Mouse (Mus musculus): ENCODE results near the gene Gm39566. TPM values are rescaled to one million over a fixed set of nuclear protein-coding genes. Genes with fewer than 3 reads are reported as not detected.
A peak's percentile ranks its signal among the peaks of the same experiment; 100 is the strongest.
"Not testable (repeated sequence)": the region's sequence is repeated elsewhere in the genome, so short reads cannot be mapped to it uniquely, and the experiment has no call there.

Gene Gm39566
- total RNA-seq (2014; fragmentation: Nextera tagmentation) (not detected in 2 replicates), total RNA-seq (2017) (0.05 and 0.06 TPM in 2 replicates), polyA plus RNA-seq (2012) (not detected in 2 replicates)

GRCm38 (mm10) chr11:69815155-69815554 is at the start of gene Gm39566:
Gene Gm39566 (minus strand): TSS chr11:69815298.
- Histone ChIP-seq H3K36me3 (replicated peaks) (no peaks in the 10 kb centered on the region), H3K27me3 (ENCODE audit: insufficient read depth, low read length) (peaks cover 56% of the 10 kb centered on the region), H3K9me3 (replicated peaks) (no peaks in the 10 kb centered on the region; the same call in 1 of the 2 replicates), H3K4me3 (ENCODE audit: low read depth, low read length) (no peak within 1 kb of the TSS), H3K4me1 (ENCODE audit: insufficient read depth, low read depth, low read length) (no peaks in the 10 kb centered on the region)
- DNase-seq (ENCODE audit: low spot score) (no peak), ATAC-seq (ENCODE audit: extremely low read depth, insufficient number of reproducible peaks, low FRiP score, poor library complexity, severe bottlenecking) (no peak)
- TF ChIP-seq CTCF (IDR thresholded peaks at IDR 0.05; ENCODE audit: low read depth, low read length) (no peak), TAL1 (conservative IDR thresholded peaks at IDR 0.05; ENCODE audit: low read depth, low read length) (no peak)

- DNase-seq (ENCODE audit: low spot score): no peak
- TF ChIP-seq CTCF (IDR thresholded peaks at IDR 0.05; ENCODE audit: low read depth, low read length) (no peak), GATA1 (IDR thresholded peaks at IDR 0.05; ENCODE audit: borderline replicate concordance, low read length) (no peak), POLR2AphosphoS5 (IDR thresholded peaks at IDR 0.05; ENCODE audit: insufficient replicate concordance, low read depth, low read length) (no peak), GATA2 (IDR thresholded peaks at IDR 0.05; ENCODE audit: borderline replicate concordance, low read depth, low read length) (no peak), TAL1 (conservative IDR thresholded peaks at IDR 0.05; ENCODE audit: low read depth, low read length) (no peak)
- H3K4me3 ChIP-seq (ENCODE audit: low read depth, low read length): no peak overlapping the region
- H3K36me3 ChIP-seq (replicated peaks): no peaks in the 10 kb centered on the region
- no peaks in the 10 kb centered on the region for H3K9me3 ChIP-seq (replicated peaks)
- H3K27me3 ChIP-seq (ENCODE audit: insufficient read depth, low read length): peaks cover 36% of the 10 kb centered on the region
- ATAC-seq (ENCODE audit: extremely low read depth, insufficient number of reproducible peaks, low FRiP score, poor library complexity, severe bottlenecking): no peak
- peaks cover 12% of the 10 kb centered on the region for H3K4me1 ChIP-seq (ENCODE audit: insufficient read depth, low read depth, low read length)
Measured at GRCm38 (mm10) chr11:69864138-69864860, 49.2 kb upstream of the Gm39566 start.

- ATAC-seq (ENCODE audit: extremely low read depth, insufficient number of reproducible peaks, low FRiP score, poor library complexity, severe bottlenecking); H3K9me3 ChIP-seq (replicated peaks); DNase-seq (ENCODE audit: low spot score); H3K4me3 ChIP-seq (ENCODE audit: low read depth, low read length); H3K36me3 ChIP-seq (replicated peaks): not testable (repeated sequence)
- H3K4me1 ChIP-seq (ENCODE audit: insufficient read depth, low read depth, low read length): peaks cover 12% of the 10 kb centered on the region
- H3K27me3 ChIP-seq (ENCODE audit: insufficient read depth, low read length): peaks cover 36% of the 10 kb centered on the region
Measured at GRCm38 (mm10) chr11:69863729-69864128, 48.6 kb upstream of the Gm39566 start.

- Histone ChIP-seq H3K27me3 (ENCODE audit: insufficient read depth, low read length) (peaks cover 27% of the 10 kb centered on the region), H3K36me3 (replicated peaks) (no peaks in the 10 kb centered on the region), H3K9me3 (replicated peaks) (no peaks in the 10 kb centered on the region), H3K4me1 (ENCODE audit: insufficient read depth, low read depth, low read length) (peaks cover 35% of the 10 kb centered on the region), H3K4me3 (ENCODE audit: low read depth, low read length) (no peak within 1 kb of the TSS)
- DNase-seq (ENCODE audit: low spot score) (no peak), ATAC-seq (ENCODE audit: extremely low read depth, insufficient number of reproducible peaks, low FRiP score, poor library complexity, severe bottlenecking) (no peak)
- TF ChIP-seq GATA2 (IDR thresholded peaks at IDR 0.05; ENCODE audit: borderline replicate concordance, low read depth, low read length): no peak
- TF ChIP-seq POLR2AphosphoS5 (IDR thresholded peaks at IDR 0.05; ENCODE audit: insufficient replicate concordance, low read depth, low read length): no peak
Measured at GRCm38 (mm10) chr11:69858113-69858998, 43.3 kb upstream of the Gm39566 start, which contains the start of gene Tnk1. Gene Tnk1 (minus strand): TSS chr11:69858730.

GRCm38 (mm10) chr11:69855347-69855746 is 40.2 kb upstream of the Gm39566 start:
- H3K4me3 ChIP-seq (ENCODE audit: low read depth, low read length): peak overlapping the region; percentile 59; the same call in 1 of the 2 replicates
- no peaks in the 10 kb centered on the region for H3K9me3 ChIP-seq (replicated peaks)
- ATAC-seq (ENCODE audit: extremely low read depth, insufficient number of reproducible peaks, low FRiP score, poor library complexity, severe bottlenecking) (no peak), DNase-seq (ENCODE audit: low spot score) (peak; percentile 72)
- peaks cover 26% of the 10 kb centered on the region for H3K27me3 ChIP-seq (ENCODE audit: insufficient read depth, low read length)
- peaks cover 65% of the 10 kb centered on the region for H3K4me1 ChIP-seq (ENCODE audit: insufficient read depth, low read depth, low read length)
- peak; percentile 21; the same call in 1 of the 2 replicates for TF ChIP-seq CTCF (IDR thresholded peaks at IDR 0.05; ENCODE audit: low read depth, low read length)
- no peak for TF ChIP-seq GATA2 (IDR thresholded peaks at IDR 0.05; ENCODE audit: borderline replicate concordance, low read depth, low read length)
- H3K36me3 ChIP-seq (replicated peaks): peaks cover 29% of the 10 kb centered on the region

GRCm38 (mm10) chr11:69854680-69855079 is 39.6 kb upstream of the Gm39566 start:
- Histone ChIP-seq H3K9me3 (replicated peaks) (no peaks in the 10 kb centered on the region), H3K4me1 (ENCODE audit: insufficient read depth, low read depth, low read length) (peaks cover 71% of the 10 kb centered on the region), H3K36me3 (replicated peaks) (peaks cover 36% of the 10 kb centered on the region), H3K27me3 (ENCODE audit: insufficient read depth, low read length) (peaks cover 21% of the 10 kb centered on the region), H3K4me3 (ENCODE audit: low read depth, low read length) (peak overlapping the region; percentile 59; the same call in 1 of the 2 replicates)
- ATAC-seq (ENCODE audit: extremely low read depth, insufficient number of reproducible peaks, low FRiP score, poor library complexity, severe bottlenecking) (no peak), DNase-seq (ENCODE audit: low spot score) (no peak)
- no peak for TF ChIP-seq POLR2AphosphoS5 (IDR thresholded peaks at IDR 0.05; ENCODE audit: insufficient replicate concordance, low read depth, low read length)
- TF ChIP-seq CTCF (IDR thresholded peaks at IDR 0.05; ENCODE audit: low read depth, low read length): no peak
- no peak for TF ChIP-seq TAL1 (conservative IDR thresholded peaks at IDR 0.05; ENCODE audit: low read depth, low read length)
- no peak for TF ChIP-seq GATA2 (IDR thresholded peaks at IDR 0.05; ENCODE audit: borderline replicate concordance, low read depth, low read length)
- TF ChIP-seq GATA1 (IDR thresholded peaks at IDR 0.05; ENCODE audit: borderline replicate concordance, low read length): no peak

Data from G1E (cell line).